Mouse (Mus musculus): ENCODE data around the gene Htatip2. TPM values are rescaled to one million over a fixed set of nuclear protein-coding genes. Genes with fewer than 3 reads are reported as not detected.

Gene Htatip2
- polyA plus RNA-seq, 1 experiment from 2014 or later: 11.3 TPM

GRCm38 (mm10) chr7:49803511-49803910 lies 44.6 kb downstream of the Htatip2 start:
- WGBS: 87% methylated on average over 6 of the region's 6 CpGs

GRCm38 (mm10) chr7:49804638-49805165 lies 45.8 kb downstream of the Htatip2 start:
- ATAC-seq (ENCODE audit: insufficient number of reproducible peaks, insufficient read depth, low FRiP score, low read depth): no peak
- Histone ChIP-seq H3K4me3 (ENCODE audit: low read depth, low read length) (no peak overlapping the region), H3K9me3 (ENCODE audit: control insufficient read depth, low read depth, low read length) (no peaks in the 10 kb centered on the region), H3K27me3 (ENCODE audit: control insufficient read depth, insufficient read depth, low read length) (no peaks in the 10 kb centered on the region), H3K27ac (ENCODE audit: low read length) (no peak overlapping the region), H3K36me3 (ENCODE audit: control insufficient read depth, insufficient read depth, low read length) (peaks cover 27% of the 10 kb centered on the region), H3K9ac (replicated peaks; ENCODE audit: low read depth, low read length) (no peak overlapping the region), H3K4me1 (ENCODE audit: control insufficient read depth, insufficient read depth, low read length) (no peaks in the 10 kb centered on the region), H3K4me2 (replicated peaks; ENCODE audit: low read depth, low read length) (no peak overlapping the region)
- 71% methylated on average over 5 of the region's 5 CpGs for WGBS

More at GRCm38 (mm10) chr7:49803511-49803910, 44.6 kb downstream of the Htatip2 start:
- Histone ChIP-seq H3K9ac (replicated peaks; ENCODE audit: low read depth, low read length) (no peak overlapping the region), H3K4me1 (ENCODE audit: control insufficient read depth, insufficient read depth, low read length) (no peaks in the 10 kb centered on the region), H3K4me3 (ENCODE audit: low read depth, low read length) (no peak overlapping the region), H3K9me3 (ENCODE audit: control insufficient read depth, low read depth, low read length) (no peaks in the 10 kb centered on the region), H3K27me3 (ENCODE audit: control insufficient read depth, insufficient read depth, low read length) (no peaks in the 10 kb centered on the region), H3K36me3 (ENCODE audit: control insufficient read depth, insufficient read depth, low read length) (peaks cover 31% of the 10 kb centered on the region), H3K27ac (ENCODE audit: low read length) (no peak overlapping the region), H3K4me2 (replicated peaks; ENCODE audit: low read depth, low read length) (no peak overlapping the region)
- ATAC-seq (ENCODE audit: insufficient number of reproducible peaks, insufficient read depth, low FRiP score, low read depth): no peak

- no peaks in the 10 kb centered on the region for H3K9me3 ChIP-seq (ENCODE audit: control insufficient read depth, low read depth, low read length)
- no peaks in the 10 kb centered on the region for H3K27me3 ChIP-seq (ENCODE audit: control insufficient read depth, insufficient read depth, low read length)
- H3K36me3 ChIP-seq (ENCODE audit: control insufficient read depth, insufficient read depth, low read length): peaks cover 19% of the 10 kb centered on the region
- WGBS: 58% methylated on average over 3 of the region's 3 CpGs
- no peak for ATAC-seq (ENCODE audit: insufficient number of reproducible peaks, insufficient read depth, low FRiP score, low read depth)
- no peaks in the 10 kb centered on the region for H3K4me1 ChIP-seq (ENCODE audit: control insufficient read depth, insufficient read depth, low read length)
- no peak overlapping the region for H3K4me2 ChIP-seq (replicated peaks; ENCODE audit: low read depth, low read length)
- no peak overlapping the region for H3K9ac ChIP-seq (replicated peaks; ENCODE audit: low read depth, low read length)
- no peak overlapping the region for H3K4me3 ChIP-seq (ENCODE audit: low read depth, low read length)
- H3K27ac ChIP-seq (ENCODE audit: low read length): no peak overlapping the region
Observed at GRCm38 (mm10) chr7:49805618-49806017, 46.7 kb downstream of the Htatip2 start.

- Histone ChIP-seq H3K4me1 (ENCODE audit: control insufficient read depth, insufficient read depth, low read length) (no peaks in the 10 kb centered on the region), H3K27me3 (ENCODE audit: control insufficient read depth, insufficient read depth, low read length) (no peaks in the 10 kb centered on the region), H3K27ac (ENCODE audit: low read length) (no peak overlapping the region), H3K9ac (replicated peaks; ENCODE audit: low read depth, low read length) (no peak overlapping the region), H3K4me3 (ENCODE audit: low read depth, low read length) (no peak overlapping the region), H3K4me2 (replicated peaks; ENCODE audit: low read depth, low read length) (no peak overlapping the region), H3K9me3 (ENCODE audit: control insufficient read depth, low read depth, low read length) (no peaks in the 10 kb centered on the region), H3K36me3 (ENCODE audit: control insufficient read depth, insufficient read depth, low read length) (peaks cover 19% of the 10 kb centered on the region; the same call in 1 of the 2 replicates)
- WGBS: 77% methylated on average over 9 of the region's 9 CpGs
- no peak for ATAC-seq (ENCODE audit: insufficient number of reproducible peaks, insufficient read depth, low FRiP score, low read depth)
Observed at GRCm38 (mm10) chr7:49807093-49807682, 48.3 kb downstream of the Htatip2 start.

GRCm38 (mm10) chr7:49807846-49808622 lies 49.1 kb downstream of the Htatip2 start:
- H3K36me3 ChIP-seq (ENCODE audit: control insufficient read depth, insufficient read depth, low read length): peaks cover 16% of the 10 kb centered on the region; the same call in 1 of the 2 replicates
- no peaks in the 10 kb centered on the region for H3K4me1 ChIP-seq (ENCODE audit: control insufficient read depth, insufficient read depth, low read length)
- H3K9ac ChIP-seq (replicated peaks; ENCODE audit: low read depth, low read length): no peak overlapping the region
- no peak overlapping the region for H3K27ac ChIP-seq (ENCODE audit: low read length)
- no peaks in the 10 kb centered on the region for H3K27me3 ChIP-seq (ENCODE audit: control insufficient read depth, insufficient read depth, low read length)
- no peaks in the 10 kb centered on the region for H3K9me3 ChIP-seq (ENCODE audit: control insufficient read depth, low read depth, low read length)
- no peak overlapping the region for H3K4me3 ChIP-seq (ENCODE audit: low read depth, low read length)
- ATAC-seq (ENCODE audit: insufficient number of reproducible peaks, insufficient read depth, low FRiP score, low read depth): no peak
- WGBS: 89% methylated on average over 17 of the region's 17 CpGs
- H3K4me2 ChIP-seq (replicated peaks; ENCODE audit: low read depth, low read length): no peak overlapping the region

GRCm38 (mm10) chr7:49809100-49809499 lies 50.2 kb downstream of the Htatip2 start:
- H3K36me3 ChIP-seq (ENCODE audit: control insufficient read depth, insufficient read depth, low read length): peaks cover 15% of the 10 kb centered on the region; the same call in 1 of the 2 replicates
- no peak overlapping the region for H3K27ac ChIP-seq (ENCODE audit: low read length)
- no peaks in the 10 kb centered on the region for H3K4me1 ChIP-seq (ENCODE audit: control insufficient read depth, insufficient read depth, low read length)
- no peak overlapping the region for H3K9ac ChIP-seq (replicated peaks; ENCODE audit: low read depth, low read length)
- no peak overlapping the region for H3K4me3 ChIP-seq (ENCODE audit: low read depth, low read length)
- ATAC-seq (ENCODE audit: insufficient number of reproducible peaks, insufficient read depth, low FRiP score, low read depth): no peak
- WGBS: 86% methylated on average over 6 of the region's 6 CpGs
- no peaks in the 10 kb centered on the region for H3K27me3 ChIP-seq (ENCODE audit: control insufficient read depth, insufficient read depth, low read length)
- H3K4me2 ChIP-seq (replicated peaks; ENCODE audit: low read depth, low read length): no peak overlapping the region
- H3K9me3 ChIP-seq (ENCODE audit: control insufficient read depth, low read depth, low read length): no peaks in the 10 kb centered on the region

- H3K27ac ChIP-seq (ENCODE audit: low read length): no peak overlapping the region
- H3K4me2 ChIP-seq (replicated peaks; ENCODE audit: low read depth, low read length): no peak overlapping the region
- H3K9me3 ChIP-seq (ENCODE audit: control insufficient read depth, low read depth, low read length): no peaks in the 10 kb centered on the region
- H3K36me3 ChIP-seq (ENCODE audit: control insufficient read depth, insufficient read depth, low read length): peaks cover 15% of the 10 kb centered on the region; the same call in 1 of the 2 replicates
- ATAC-seq (ENCODE audit: insufficient number of reproducible peaks, insufficient read depth, low FRiP score, low read depth): no peak
- 59% methylated on average over 3 of the region's 3 CpGs for WGBS
- H3K4me1 ChIP-seq (ENCODE audit: control insufficient read depth, insufficient read depth, low read length): no peaks in the 10 kb centered on the region
- H3K9ac ChIP-seq (replicated peaks; ENCODE audit: low read depth, low read length): no peak overlapping the region
- no peaks in the 10 kb centered on the region for H3K27me3 ChIP-seq (ENCODE audit: control insufficient read depth, insufficient read depth, low read length)
- no peak overlapping the region for H3K4me3 ChIP-seq (ENCODE audit: low read depth, low read length)
Observed at GRCm38 (mm10) chr7:49809562-49809961, 50.6 kb downstream of the Htatip2 start.

- Histone ChIP-seq H3K4me3 (ENCODE audit: low read depth, low read length) (no peak overlapping the region), H3K4me1 (ENCODE audit: control insufficient read depth, insufficient read depth, low read length) (no peaks in the 10 kb centered on the region), H3K9me3 (ENCODE audit: control insufficient read depth, low read depth, low read length) (no peaks in the 10 kb centered on the region), H3K27me3 (ENCODE audit: control insufficient read depth, insufficient read depth, low read length) (no peaks in the 10 kb centered on the region), H3K27ac (ENCODE audit: low read length) (no peak overlapping the region), H3K36me3 (ENCODE audit: control insufficient read depth, insufficient read depth, low read length) (peaks cover 15% of the 10 kb centered on the region; the same call in 1 of the 2 replicates), H3K4me2 (replicated peaks; ENCODE audit: low read depth, low read length) (no peak overlapping the region), H3K9ac (replicated peaks; ENCODE audit: low read depth, low read length) (no peak overlapping the region)
- 53% methylated on average over 4 of the region's 4 CpGs for WGBS
- no peak for ATAC-seq (ENCODE audit: insufficient number of reproducible peaks, insufficient read depth, low FRiP score, low read depth)
Observed at GRCm38 (mm10) chr7:49811346-49811745, 52.4 kb downstream of the Htatip2 start.

Measured in stomach, embryonic 14.5 days (tissue).